Mouse (Mus musculus): Measurements from ENCODE around the gene Plxna1.

The Plxna1 gene

DNA sequence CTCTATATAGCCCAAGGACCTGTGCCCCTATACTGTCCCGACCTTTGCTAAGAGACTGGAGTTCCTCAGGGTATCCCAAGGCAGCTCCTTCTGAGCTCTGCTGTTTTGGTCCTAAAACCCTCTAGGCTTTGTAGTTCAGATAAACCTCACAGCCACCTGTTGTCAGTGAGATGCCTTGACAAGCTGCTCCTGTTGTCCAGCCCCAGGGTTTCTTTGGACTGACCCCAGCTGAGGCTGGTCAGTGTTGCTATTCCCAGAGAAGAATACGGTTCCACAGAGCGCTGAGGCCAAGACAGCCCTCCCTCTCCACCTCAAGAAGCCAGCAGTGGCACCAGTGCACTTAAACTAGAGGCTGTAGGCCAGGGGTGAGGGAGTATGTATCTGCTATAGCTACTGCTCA lies 18.8 kb upstream of the Plxna1 start:
- TF ChIP-seq GATA4 (IDR thresholded peaks at IDR 0.05; ENCODE audit: insufficient replicate concordance, low read length), result no peak

DNA sequence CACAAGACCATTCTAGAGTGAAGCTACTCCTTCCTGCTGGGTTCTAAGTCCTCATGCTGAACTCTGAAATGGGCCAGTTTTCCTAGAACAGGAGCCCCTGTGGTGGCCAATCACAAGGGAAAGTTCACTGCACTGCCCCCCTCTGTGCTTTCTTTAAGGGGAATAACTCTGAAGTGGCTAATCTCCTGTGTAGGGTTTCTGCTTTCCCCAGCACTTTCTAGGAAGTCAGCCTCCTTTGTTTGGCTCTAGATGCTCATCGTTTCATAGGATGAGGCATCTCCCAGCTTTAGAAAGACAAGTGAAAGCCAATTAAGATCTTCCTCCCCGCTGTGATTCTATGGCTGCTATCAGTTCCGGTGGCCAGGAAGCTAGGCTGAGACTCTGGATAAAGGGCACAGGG lies 18.3 kb upstream of the Plxna1 start:
- TF ChIP-seq GATA4 (IDR thresholded peaks at IDR 0.05; ENCODE audit: insufficient replicate concordance, low read length), result no peak

DNA sequence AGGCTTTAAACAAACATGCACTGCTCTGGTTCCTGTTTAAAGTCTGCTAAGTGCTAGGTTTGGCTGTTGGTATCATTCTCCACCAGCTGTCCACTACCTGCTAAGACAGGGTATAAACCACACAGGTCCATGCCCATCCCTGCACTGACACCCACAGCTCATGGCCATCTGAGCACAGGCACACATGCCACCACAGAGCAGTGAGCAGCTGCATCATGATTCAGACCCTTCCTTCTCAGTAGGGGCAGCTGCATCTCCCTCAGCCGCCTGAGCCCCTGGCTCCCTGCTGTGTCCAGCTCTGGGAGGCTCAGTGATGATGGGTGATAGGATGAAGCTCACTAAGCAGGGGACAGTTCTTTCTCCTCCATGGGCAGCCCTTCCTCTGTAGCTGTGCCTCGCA lies 15.8 kb upstream of the Plxna1 start:
- no peak for TF ChIP-seq GATA4 (IDR thresholded peaks at IDR 0.05; ENCODE audit: insufficient replicate concordance, low read length)

DNA sequence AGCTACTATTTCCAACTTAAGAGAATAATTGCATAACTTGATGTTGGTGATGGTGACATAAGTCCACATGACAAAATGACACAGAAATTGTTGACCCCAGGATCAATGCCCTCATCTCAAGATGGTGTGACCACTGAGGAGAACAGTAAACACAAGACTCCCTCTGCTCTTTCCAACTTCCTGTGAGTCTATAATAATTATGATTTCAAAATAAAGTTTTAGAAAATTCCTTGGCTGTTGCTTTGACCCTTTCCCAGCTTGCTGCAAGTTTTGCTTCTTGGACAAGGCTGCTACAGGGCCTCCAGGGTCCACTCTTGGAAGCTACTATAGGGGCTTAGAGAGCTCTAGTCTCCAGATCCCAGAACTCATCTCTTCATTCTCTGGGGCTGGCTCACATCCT lies 6.4 kb upstream of the Plxna1 start:
- TF ChIP-seq GATA4 (IDR thresholded peaks at IDR 0.05; ENCODE audit: insufficient replicate concordance, low read length), result no peak

DNA sequence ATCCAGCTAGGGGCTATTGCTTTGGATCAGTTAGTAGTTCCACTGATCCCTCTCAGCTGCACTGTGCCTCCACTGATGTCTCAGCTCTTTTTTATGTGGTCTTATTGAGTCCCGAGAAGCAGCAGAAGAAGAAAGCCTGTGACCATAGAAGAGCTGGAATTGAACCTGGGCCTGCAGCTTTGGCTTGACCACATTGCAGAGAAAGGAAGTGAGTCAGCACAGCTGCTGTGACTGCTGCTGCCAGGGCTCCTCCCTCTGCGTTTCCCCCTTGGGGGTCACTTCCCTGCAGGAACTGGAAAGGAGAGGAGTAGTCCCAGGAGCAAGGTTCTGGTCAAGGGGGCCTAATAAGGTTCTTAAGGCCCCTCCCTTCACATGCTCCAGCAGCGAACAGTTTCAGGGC lies 1.9 kb upstream of the Plxna1 start:
- no peak for TF ChIP-seq GATA4 (IDR thresholded peaks at IDR 0.05; ENCODE audit: insufficient replicate concordance, low read length)

DNA sequence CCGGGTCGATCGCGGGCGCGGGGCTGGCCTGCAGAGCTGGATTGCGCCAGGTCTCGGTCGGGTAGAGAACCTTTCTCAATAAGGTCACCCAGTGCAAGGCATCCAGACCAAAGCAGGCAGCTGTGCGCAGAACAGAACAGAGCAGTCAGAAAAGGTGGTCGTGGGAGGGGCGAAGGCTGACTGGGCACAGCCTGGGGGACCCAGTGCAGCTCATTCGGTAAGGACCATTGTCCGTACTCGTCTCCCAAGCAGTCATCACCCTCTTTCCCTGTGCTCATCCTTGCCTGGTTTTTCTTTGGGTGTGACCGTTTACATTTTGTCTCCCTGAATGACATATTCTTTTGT lies 659 bp upstream of the Plxna1 start:
- TF ChIP-seq GATA4 (IDR thresholded peaks at IDR 0.05; ENCODE audit: insufficient replicate concordance, low read length), result no peak

DNA sequence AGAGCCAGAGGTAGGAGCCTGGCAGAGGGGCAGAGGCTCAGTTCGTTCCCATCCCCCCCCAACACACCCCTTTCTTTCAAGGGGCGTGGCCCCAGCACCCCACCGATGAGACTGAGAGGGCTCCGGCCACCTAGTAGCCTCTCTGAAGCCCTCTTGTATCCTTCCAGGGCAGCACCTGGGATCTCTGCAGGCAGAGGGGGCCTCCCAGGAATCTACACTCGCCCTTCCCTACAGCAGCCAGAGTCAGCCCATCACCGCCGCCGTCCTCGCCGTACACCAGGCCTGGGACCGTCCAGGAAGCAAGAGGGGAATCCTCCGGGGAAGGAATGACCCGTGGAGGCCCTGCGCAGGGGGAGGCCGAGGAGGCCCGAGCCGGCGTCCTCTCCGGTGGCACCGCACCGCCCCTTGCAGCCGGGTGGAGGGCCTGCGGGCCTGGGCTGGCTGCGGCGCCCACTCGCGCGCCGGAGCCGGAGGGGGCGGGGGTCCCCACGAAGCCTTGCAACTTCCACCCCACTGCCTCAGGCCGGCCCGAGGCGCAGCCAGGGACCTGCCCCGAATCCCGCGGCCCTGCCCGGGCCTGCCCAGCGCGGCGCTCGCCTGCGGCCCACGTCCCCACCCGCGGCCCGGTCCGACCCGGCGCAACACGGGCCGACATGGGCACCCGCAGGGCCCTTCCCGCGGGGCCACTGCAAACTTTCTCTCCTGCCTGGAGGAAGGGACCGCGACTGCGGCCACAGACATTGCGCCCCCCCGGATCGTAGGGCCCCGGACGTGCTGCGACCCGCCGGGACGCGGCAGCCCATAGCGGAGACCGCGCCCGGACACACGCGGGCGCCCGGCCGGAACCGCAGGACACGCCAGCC lies 771 bp downstream of the Plxna1 start:
- no peak for TF ChIP-seq GATA4 (IDR thresholded peaks at IDR 0.05; ENCODE audit: insufficient replicate concordance, low read length)

DNA sequence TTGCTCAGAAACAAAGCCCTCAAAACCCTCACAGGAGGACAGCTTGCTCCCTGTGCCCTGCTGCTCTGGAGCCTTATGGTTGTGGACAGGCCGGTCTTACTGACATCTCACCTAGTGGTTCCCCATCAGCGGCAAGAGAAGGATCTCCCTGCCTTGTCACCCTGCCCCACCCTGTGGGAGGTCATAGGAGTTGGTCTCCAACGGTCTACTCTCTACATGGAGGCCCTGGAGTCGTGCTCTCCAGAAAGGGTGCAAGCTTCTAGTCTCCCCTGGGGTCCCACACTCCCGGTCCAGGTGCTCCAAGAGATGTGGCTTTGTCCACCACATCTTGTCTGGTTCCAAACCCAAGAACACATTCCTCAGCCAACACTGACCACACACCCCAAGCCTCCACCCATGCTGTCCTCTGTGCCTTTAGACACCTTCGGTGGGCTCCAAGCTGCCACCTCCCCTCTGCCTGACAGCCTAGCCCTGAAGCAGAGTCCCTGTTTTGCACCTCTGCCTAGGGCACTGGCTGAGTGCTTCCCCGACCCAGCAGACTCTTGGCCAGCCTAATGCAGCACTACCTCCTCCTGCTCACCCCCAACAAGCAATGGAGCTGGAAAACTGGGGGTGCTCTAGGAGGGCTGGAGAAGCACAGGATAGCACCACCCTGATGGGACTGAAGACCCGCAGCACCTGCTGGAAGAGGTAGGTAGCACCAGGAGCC lies 1.6 kb downstream of the Plxna1 start:
- no peak for TF ChIP-seq GATA4 (IDR thresholded peaks at IDR 0.05; ENCODE audit: insufficient replicate concordance, low read length)

DNA sequence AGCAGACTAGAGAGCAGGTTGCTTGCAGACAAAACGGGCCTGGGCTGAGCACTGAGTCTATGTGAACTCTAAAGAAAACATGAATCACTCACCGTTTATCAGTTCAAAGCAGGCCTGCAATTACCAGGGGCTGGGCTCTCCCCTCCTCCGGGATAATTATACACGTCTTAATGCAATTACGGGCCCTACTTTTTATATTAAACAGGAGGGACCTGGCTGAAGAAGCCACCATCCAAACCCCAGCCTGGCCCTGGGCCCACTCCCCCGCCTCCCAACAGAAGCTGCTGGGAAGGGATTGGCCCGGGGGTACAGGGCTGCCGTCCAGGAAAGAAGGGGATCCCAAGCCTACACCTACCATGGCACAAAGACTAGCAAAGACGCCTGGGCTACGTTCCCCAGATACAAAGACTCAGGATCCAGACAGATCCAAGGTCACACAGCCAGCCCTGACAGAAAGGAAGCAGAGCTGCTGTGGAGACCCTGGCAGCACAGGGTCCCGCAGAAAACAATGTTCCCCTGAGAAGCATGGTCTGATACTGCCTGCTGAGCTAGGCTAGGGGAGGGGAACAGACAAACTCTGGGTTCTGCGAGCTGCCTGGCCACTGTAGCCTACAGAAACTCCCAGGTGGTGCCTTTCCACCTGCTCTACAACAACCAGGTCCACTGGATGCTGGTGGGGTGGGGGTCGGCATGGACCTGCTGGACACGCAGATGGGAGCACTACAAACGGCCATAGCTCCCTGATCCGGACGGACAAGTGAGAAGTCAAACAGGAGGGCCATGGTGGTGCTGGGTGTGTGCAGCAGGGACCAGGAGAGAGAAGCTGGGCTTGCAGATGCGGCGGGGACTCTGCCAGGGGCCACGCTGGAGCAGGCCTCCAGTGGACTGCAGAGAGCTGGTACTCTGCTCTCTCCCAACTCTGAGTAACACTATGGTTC lies 2.4 kb downstream of the Plxna1 start:
- TF ChIP-seq GATA4 (IDR thresholded peaks at IDR 0.05; ENCODE audit: insufficient replicate concordance, low read length), result no peak

DNA sequence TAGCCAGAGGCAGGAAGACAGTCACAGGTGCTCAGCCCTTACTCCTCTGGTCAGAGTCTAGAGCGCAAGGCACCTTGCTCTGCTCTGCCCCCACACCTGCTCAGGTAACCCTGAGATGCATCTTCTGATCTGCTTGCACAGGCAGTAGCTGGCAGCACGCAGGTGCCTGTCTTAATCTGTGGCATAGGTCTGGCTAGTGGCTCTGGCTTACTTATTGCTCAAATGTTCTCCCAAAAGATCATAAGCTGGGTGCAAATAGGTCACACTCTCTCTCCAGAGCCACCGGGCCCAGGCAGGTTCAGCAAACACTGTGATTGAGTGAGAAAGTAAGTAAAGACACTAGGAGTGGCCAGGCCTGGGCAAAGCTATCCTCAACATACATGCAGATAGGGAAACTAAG lies 3.2 kb downstream of the Plxna1 start:
- no peak for TF ChIP-seq GATA4 (IDR thresholded peaks at IDR 0.05; ENCODE audit: insufficient replicate concordance, low read length)

DNA sequence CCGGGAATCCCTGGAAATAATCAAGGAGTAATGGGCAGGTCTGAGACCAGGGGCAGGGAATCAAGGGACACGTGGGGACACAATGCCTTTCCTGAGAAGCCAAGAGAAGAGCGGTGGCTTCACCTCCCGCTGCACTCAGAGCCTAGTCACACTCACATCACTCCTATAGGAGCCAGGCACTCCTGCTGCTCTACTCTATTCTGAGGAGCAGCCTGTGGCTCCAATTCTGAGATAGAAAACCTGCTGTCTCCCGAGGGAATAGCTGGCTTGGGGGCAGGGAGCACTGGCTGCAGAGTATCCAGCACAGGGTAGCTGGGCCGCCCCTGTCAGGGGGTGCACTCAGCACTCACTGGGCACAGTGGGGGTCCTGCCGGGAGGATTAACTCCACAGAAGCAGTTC lies 6.8 kb downstream of the Plxna1 start:
- TF ChIP-seq GATA4 (IDR thresholded peaks at IDR 0.05; ENCODE audit: insufficient replicate concordance, low read length), result no peak

DNA sequence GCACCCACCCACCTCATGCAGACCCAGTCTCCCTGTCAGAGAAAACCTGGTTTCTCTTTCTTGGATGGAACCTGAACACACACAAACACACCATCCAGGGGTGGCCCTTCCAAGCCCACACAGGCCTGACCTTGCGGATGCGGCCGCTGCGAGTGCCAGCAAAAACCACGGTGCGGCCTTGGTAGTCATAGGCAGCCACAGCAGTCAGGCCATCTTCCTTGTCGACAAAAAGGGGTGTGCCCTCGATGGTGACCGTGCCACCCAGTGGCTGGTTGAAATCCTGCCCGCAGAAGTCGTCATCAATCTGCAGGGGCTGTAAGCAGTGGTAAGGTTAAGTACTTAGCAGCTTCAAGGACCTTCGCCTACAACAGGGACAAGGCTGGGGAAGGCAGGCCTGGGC lies 7.7 kb downstream of the Plxna1 start:
- no peak for TF ChIP-seq GATA4 (IDR thresholded peaks at IDR 0.05; ENCODE audit: insufficient replicate concordance, low read length)

DNA sequence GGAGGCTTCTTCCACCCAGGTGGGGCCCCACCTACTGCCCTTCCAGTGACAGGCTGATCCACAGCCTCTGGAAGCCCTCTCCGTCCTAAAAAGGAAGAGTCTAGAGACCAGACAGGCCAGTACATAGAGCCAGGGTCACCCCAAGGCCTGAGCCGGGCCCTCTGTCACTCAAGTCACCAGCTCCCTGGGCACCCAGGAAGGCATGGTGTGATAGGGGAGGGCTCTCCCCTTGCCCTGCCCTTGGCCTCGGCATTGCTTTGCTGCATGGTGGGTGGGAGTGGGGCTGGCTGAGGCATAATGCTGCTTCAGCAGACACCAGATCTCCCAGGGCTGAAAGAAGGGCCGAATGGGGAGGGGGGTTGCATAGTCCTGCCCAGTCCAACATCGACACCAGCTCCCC lies 8.3 kb downstream of the Plxna1 start:
- no peak for TF ChIP-seq GATA4 (IDR thresholded peaks at IDR 0.05; ENCODE audit: insufficient replicate concordance, low read length)

DNA sequence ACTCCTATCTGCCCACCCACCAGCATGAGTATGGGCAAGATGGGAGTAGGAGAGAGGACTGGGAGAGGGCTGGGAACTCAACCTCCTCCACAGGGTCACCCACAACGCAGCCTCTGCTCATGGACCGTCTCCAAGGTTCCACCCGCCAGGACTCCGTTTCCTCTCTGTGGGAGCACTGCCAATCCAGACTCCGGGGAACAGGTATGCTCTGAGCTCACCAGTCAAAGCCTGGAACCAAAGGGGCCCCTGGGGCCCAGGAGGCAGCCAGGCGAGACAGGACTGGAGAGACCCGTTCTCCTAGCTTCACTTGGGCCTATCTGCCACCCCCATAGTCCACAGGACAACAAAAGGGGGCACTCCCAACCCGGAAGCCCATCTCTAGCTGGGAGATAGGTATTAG lies 9.3 kb downstream of the Plxna1 start:
- TF ChIP-seq GATA4 (IDR thresholded peaks at IDR 0.05; ENCODE audit: insufficient replicate concordance, low read length), result no peak

DNA sequence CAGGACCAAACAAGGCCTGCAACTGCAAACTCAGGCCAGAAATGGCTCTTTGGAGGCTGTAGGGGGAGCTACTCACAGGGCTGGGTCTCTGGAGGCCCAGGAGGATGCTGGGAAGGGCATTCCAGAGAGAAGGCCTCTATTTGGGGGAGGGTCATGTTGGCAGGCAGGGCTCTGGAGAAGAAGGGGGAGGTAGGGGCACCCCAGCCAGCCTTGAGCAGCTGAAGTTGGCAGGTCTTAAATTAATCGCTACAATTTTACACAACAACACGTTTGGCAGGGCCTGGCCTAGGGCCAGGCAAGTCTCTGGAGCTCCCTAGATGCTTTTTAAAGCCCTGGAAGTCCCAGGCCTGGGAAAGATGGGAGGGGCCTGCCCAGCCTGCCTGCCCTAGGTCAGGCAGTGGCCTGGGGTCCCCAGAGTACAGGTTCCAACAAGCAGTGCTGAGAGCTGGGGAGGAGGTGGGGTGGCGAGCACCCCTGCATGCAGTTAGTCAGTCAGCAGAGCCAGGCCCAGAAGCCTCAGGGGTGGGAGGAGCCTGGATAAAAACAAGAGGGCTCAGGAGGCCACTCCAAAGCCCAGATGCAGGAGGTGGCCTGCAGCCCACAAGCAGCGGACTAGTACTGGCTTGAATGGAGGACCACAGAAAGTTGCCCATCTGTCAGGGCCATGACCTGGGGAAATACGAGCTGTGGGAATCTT lies 10.8 kb downstream of the Plxna1 start:
- no peak for TF ChIP-seq GATA4 (IDR thresholded peaks at IDR 0.05; ENCODE audit: insufficient replicate concordance, low read length)

All from liver, adult (tissue).